Mouse (Mus musculus): Measurements from ENCODE around the gene Tlk1.

Tlk1 gene

GRCm38 (mm10) chr2:70825371-70826051, at the start of gene Tlk1:
Tlk1 (minus strand) TSS chr2:70825728.
- DNase-seq (ENCODE audit: low spot score in 2 of 2) = peak; percentile 82 to 91

GRCm38 (mm10) chr2:70875129-70875528, 49.6 kb upstream of the Tlk1 start:
- no peak for DNase-seq (ENCODE audit: low spot score in 2 of 2)

GRCm38 (mm10) chr2:70873168-70873567, 47.6 kb upstream of the Tlk1 start:
- DNase-seq (ENCODE audit: low spot score in 2 of 2) = no peak

DNA sequence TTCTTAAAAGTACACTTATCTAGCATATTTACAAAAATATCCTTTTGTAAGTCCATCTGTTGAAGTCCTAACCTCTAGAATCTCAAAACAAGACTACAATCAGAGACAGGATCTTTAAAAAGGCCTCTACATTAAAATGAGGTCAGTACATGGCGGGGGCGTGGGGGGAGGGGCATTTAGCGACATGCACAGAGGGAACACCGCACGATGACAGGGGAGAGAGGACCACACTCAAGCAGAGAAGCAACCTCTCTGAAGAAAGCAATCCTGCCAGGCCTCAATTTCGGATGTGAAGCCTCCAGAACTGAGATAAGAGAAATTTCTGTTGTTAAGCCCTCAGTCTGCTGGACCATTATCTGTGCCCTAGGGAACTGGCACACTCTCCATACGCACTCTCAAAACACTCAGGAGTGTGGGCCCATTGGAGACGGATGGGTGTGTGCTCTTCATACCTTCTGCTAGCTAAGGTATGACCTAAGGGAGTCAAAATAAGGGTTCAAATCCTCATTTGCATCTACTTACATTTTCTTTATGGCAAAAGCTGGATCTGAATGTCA, 46.0 kb upstream of the Tlk1 start:
- DNase-seq (ENCODE audit: low spot score in 2 of 2) = no peak

DNA sequence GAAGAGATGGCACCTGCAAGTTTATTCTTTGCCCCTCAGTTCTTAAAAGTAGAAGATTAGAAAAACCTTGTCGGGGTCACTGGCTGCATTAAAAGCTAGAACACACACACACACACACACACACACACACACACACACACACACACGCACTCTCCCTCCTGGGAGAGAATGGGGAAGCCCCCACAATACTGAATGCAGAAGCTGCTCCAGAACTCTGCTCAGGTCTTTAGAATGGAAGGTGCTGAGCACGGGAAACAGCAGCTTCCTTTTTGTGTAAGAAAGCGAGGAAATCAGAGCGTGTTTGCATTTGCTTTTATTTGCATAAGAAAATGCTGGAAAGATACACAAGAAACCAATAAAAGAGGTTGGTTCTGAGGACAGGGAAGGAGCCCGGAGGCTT, 45.3 kb upstream of the Tlk1 start:
- DNase-seq (ENCODE audit: low spot score in 2 of 2) = peak in 1 of 2 experiments; percentile 21

GRCm38 (mm10) chr2:70869116-70869515, 43.6 kb upstream of the Tlk1 start:
- no peak for DNase-seq (ENCODE audit: low spot score in 2 of 2)

DNA sequence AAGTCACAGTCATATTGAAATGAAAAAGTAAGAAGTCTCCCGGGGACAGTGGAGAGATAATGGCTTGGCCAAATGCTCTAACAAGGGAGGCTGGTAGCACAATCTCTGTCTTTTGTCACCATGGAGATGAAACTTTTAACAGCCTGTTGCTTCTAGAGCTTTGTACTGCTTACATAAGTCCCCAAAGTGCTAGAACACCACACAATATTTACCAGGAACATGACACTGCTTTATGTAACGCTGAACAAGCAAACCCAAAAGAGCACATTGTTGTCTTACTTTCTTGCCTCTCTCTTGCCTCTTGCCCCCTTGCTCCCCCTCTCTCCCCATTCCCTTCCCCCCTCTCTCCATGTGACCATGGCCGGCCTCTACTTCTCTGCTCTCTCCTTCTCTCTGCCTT, 41.7 kb upstream of the Tlk1 start:
- DNase-seq (ENCODE audit: low spot score in 2 of 2) = no peak

DNA sequence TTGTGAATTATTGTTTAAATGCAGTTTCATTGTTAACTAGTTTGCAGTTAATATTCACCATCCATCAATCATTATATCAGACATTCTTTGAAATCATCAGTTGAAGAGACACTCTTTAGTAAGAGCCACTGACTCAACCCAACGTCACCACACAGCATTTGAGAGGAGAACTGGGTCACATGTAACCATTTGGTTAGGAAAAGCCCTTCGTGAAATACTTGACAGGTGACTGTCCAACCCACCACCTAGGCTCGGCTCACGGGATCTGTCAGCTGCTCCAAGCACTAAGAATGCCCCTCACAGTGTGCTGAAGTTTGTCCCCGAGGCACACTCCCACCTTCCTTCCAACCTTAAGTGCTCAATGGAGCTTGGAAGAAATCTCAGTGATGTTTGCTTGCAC, 37.4 kb upstream of the Tlk1 start:
- no peak for DNase-seq (ENCODE audit: low spot score in 2 of 2)

DNA sequence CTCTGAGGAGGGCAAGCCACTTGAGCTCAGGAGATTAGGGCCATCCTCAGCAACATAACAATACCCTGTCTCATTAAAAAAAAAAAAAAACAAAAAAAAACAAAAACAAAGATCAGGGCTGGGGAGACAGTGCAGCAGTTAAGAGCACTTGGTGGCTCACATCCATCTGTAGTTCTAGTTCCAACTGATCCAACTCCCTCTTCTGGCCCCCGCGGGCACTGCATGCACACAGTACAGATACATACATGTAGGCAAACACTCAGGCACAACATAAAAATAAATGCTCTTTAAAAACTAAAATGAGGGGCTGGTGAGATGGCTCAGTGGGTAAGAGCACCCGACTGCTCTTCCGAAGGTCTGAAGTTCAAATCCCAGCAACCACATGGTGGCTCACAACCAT, 34.2 kb upstream of the Tlk1 start:
- DNase-seq (ENCODE audit: low spot score in 2 of 2) = peak in 1 of 2 experiments; percentile 19

GRCm38 (mm10) chr2:70856971-70857370, 31.4 kb upstream of the Tlk1 start:
- DNase-seq (ENCODE audit: low spot score in 2 of 2) = no peak

- no peak for DNase-seq (ENCODE audit: low spot score in 2 of 2)
Observed at GRCm38 (mm10) chr2:70854231-70854888, 28.8 kb upstream of the Tlk1 start.

DNA sequence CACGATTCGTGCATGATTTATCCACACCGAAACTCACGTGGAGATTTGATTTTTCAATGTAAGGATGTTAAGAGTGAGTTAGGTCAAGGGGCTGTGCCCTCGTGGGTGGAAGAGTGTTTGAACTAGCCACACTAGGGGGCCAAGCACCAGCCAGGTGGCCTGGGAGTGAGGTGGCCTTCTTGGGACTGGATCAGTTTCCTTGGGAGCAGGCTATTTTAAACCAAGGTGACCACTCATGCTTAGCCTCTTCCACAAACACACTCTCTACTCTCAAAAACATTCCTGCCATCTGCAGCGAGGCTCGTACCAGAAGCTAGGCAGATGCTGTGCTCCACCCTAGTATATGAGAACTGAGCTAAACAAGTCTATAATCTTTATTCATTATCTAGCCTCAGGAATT, 27.8 kb upstream of the Tlk1 start:
- DNase-seq (ENCODE audit: low spot score in 2 of 2) = no peak

- DNase-seq (ENCODE audit: low spot score in 2 of 2) = no peak
Observed at GRCm38 (mm10) chr2:70852796-70853221, 27.3 kb upstream of the Tlk1 start.

DNA sequence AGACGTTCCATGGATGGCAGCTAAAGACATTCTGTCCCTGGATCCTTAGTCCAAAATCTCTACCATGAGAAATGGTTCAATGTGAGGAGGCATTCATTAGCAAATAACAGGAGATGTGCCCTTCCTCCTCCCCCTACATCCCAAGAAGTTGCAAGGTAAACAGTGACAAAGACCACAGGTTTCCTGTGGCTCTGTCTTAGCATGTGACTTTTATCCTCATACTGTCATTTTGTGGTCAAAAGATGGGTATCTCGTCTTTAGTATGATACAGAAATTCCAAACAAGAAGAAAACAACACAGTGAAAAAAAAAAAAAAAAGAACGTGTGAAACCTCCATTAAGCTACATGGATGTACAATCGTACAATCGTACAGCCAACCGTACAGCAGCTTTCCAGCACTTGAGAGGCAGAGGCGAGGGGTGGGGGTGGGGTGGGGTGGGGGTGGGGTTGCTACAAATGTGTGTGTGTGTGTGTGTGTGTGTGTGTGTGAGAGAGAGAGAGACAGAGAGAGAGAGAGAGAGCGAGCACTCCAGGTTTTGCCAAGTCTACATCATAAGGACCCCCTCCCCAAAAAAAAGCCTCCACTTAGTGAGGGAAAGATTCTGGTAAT, 26.8 kb upstream of the Tlk1 start:
- DNase-seq (ENCODE audit: low spot score in 2 of 2) = no peak

- no peak for DNase-seq (ENCODE audit: low spot score in 2 of 2)
Observed at GRCm38 (mm10) chr2:70845871-70846270, 20.3 kb upstream of the Tlk1 start.

DNA sequence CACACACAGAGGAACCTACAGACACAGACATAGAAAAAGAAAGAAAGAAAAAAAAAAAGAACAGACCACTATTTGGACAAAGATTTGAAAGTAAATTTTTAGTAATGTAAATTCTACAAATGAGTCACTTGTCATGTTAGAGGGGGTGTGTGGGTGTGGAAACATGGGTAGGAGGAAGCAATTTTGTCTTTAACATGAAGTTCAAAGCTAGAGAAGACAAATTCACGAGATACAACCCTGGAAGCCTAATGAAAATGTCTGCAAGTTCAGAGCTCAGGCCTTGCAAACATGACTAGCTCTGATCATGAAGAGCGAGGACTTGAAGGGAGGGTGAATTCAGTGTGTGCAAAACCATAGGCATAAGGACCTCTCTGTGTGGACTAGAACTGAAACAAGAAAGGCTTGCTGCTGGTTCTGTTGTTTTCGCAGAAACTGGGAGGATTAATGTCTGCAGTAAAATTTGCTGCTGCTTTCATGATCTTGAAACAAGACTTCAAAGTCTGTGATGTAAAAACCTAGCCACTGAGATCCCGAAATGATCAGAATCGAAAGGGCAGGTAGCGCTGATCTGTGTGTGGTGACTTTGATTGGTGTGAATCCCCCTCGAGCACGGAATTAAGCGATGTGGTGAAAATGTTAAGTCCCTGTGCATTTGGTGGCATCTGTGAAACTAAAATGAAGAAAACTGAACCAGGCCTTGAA, 19.3 kb upstream of the Tlk1 start:
- DNase-seq (ENCODE audit: low spot score in 2 of 2) = no peak

DNA sequence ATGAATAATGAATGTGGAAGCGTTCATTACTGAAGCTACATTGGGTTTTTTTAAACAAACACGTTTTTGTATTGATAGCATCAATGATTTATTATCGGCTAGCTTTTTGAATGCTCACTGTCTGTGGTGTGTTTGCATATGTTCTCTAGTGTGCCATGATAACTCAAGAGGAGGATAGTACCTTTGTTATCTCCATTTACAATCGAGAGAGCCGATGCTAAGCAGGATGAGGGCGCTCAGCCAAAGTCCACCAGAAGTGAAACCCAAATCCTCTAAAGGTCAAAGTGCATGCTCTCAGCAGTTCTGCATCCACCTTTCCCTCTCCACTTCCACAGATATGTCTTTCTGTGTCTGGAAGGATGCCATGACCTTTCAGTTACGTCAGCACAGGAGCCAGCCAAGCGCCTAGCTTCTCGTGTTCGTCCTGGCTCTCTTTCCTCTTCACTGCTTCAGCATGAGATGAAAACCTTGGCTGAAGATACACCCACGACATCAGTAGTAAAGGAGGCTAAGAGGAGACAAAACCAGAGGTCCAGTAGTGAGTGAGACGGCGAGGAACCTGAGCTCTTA, 16.6 kb upstream of the Tlk1 start:
- no peak for DNase-seq (ENCODE audit: low spot score in 2 of 2)

GRCm38 (mm10) chr2:70838536-70839216, 13.1 kb upstream of the Tlk1 start:
- DNase-seq (ENCODE audit: low spot score in 2 of 2) = peak in 1 of 2 experiments; percentile 24

DNA sequence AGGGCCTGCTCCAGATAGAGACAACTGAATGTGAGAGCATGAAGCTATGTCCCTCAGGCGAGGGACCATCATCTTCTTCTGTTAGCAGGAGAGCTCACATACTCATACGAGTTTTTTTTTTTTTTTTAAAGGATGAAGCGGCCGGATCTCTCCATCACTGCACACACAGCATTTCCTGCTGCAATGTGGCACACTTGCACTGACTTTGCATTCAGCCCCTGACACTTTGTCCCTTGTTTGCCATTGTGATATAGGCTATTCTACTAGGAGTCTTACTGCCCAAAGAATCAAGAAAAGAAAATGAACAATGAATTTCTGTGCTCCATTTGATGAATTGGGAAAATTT, 10.8 kb upstream of the Tlk1 start:
- DNase-seq (ENCODE audit: low spot score in 2 of 2) = no peak

DNA sequence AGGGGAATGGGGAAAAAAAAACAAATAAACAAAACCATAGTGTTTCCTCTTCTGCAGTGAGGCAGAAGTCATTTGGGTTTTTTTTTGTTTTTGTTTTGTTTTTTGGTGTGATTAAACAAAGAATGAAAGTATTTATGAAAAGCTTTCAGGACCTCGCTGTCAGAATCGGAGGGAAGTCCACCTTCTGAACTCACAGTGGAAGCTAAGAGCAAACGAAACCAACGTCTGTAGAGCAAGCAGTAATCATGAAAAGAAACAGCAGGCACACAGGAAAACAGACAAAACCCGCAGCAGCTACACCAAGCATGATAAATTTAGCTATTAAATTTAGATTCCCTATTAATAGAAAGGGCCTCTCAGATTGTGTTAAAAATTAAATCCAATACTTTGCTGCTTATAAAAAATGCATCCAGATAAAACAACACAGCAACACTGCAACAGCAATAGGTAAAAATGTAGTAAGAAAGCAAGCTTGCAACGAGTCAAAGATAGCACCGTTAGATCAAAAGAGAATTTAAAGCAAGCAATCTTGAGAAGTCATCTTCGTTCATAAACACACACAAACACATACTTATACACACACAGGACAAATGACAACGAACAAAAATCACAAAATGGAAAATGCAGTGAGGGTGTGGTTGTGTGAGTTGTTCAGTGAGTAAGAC, 10.2 kb upstream of the Tlk1 start:
- DNase-seq (ENCODE audit: low spot score in 2 of 2) = no peak

DNA sequence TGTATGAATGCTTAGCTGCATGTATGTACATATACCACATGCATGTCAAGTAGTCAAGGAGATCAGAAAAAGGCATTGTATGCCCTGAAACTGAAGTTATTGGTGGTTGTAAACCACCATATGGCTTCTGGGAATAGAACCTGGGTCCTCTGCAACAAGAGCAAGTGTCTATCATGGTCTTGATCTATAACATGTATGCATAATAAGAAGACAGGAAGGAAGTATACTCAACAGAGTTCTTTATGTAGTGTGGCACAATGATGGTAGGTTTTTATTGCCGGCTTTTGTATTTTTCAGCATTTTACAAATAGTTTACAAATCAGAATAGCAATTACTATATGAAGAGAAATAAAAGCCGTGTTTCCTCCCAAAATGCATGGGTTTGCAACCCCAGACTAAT, 9.7 kb upstream of the Tlk1 start:
- DNase-seq (ENCODE audit: low spot score in 2 of 2) = no peak
